Mouse (Mus musculus): ENCODE measurements at regions not wholly inside any gene's neighbourhood (a gene's known extent, or its start where the extent isn't known, plus 50 kb on each side); places are given as distances from the start of the nearest gene placed in this dataset.

GRCm38 (mm10) chr9:112429196-112429595 lies 193.5 kb upstream of the Arpp21 start:
- TF ChIP-seq CTCF (IDR thresholded peaks at IDR 0.05; ENCODE audit: extremely low read depth, insufficient read depth, low read length) (no peak), POLR2A (IDR thresholded peaks at IDR 0.05; ENCODE audit: extremely low read depth, insufficient read depth, low read length) (no peak)
